Mouse (Mus musculus): ENCODE results near the gene Trib2. TPM values are rescaled to one million over a fixed set of nuclear protein-coding genes. Genes with fewer than 3 reads are reported as not detected.

Trib2 gene
- polyA plus RNA-seq, 1 experiment, result 0.96 TPM

DNA sequence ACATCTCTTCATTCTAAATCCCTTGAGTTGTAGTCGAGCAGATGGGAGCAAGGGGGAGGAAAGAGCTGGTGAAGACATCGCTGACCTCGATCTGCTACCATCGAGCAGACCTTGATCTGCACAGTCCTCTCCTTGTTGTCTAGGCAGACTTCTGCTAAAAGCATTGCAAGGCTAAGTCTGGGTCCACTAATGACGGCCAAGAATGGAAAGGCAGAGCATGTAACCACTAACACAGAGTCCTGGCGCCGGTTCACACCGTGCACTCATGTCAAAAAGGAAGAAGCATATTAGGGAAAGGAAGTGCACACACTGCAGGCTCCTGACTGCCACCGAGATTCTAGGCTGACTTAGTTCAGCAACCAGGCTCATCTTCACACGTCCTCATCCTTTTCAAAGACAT is 71.0 kb downstream of the Trib2 start:
- H3K4me2 ChIP-seq (ENCODE audit: low read depth), result no peak overlapping the region
- no peaks in the 10 kb centered on the region for H3K27me3 ChIP-seq (ENCODE audit: control insufficient read depth, insufficient read depth, insufficient read length)
- TF ChIP-seq TCF3 (IDR thresholded peaks at IDR 0.05; ENCODE audit: insufficient read length, low read depth), result no peak
- TF ChIP-seq POLR2AphosphoS2 (IDR thresholded peaks at IDR 0.05; ENCODE audit: insufficient read length, low read depth), result no peak
- no peak for TF ChIP-seq E2F4 (IDR thresholded peaks at IDR 0.05; ENCODE audit: insufficient read depth)
- no peak for TF ChIP-seq MYOD1 (IDR thresholded peaks at IDR 0.05; ENCODE audit: control insufficient read depth in 1 of 3, insufficient read length in 2 of 3, low read depth in 2 of 3)
- no peak for TF ChIP-seq CEBPB (IDR thresholded peaks at IDR 0.05; ENCODE audit: insufficient read depth, poor library complexity, severe bottlenecking)
- TF ChIP-seq SRF (IDR thresholded peaks at IDR 0.05; ENCODE audit: control insufficient read depth, insufficient read length, low read depth), result no peak
- no peak overlapping the region for H3K4me3 ChIP-seq
- no peaks in the 10 kb centered on the region for H3K79me2 ChIP-seq (ENCODE audit: control insufficient read depth, insufficient read depth)
- H3ac ChIP-seq (ENCODE audit: control insufficient read depth, insufficient read length), result no peak overlapping the region
- H3K36me3 ChIP-seq (ENCODE audit: control insufficient read depth, insufficient read depth), result no peaks in the 10 kb centered on the region

Data from myocyte (in vitro differentiated cells).